Mouse (Mus musculus) G1E (cell line): ENCODE data around the gene Herpud2.

Experiments used
- CTCF ChIP-seq: IDR thresholded peaks from 2 replicates; pipeline ENCODE4 v1.5.1; 2012; ENCODE audit warnings: low read depth, low read length, inconsistent platforms, mixed read lengths
- GATA1 ChIP-seq: IDR thresholded peaks from 2 replicates; pipeline ENCODE4 v1.6.1; 2012; ENCODE audit warnings: borderline replicate concordance, low read length, inconsistent platforms, mixed read lengths
- GATA2 ChIP-seq: IDR thresholded peaks from 2 replicates; pipeline ENCODE4 v1.6.1; 2012; ENCODE audit warnings: low read depth, low read length, inconsistent platforms, borderline replicate concordance
- POLR2AphosphoS5 ChIP-seq: IDR thresholded peaks from 2 replicates; pipeline ENCODE4 v1.6.1; 2012; ENCODE audit warnings: low read depth, low read length, inconsistent platforms; ENCODE audit not compliant: insufficient replicate concordance
- TAL1 ChIP-seq: conservative IDR thresholded peaks from 2 replicates; pipeline ENCODE4 v1.6.1; 2012; ENCODE audit warnings: low read depth, low read length, inconsistent platforms, mixed read lengths

DNA sequence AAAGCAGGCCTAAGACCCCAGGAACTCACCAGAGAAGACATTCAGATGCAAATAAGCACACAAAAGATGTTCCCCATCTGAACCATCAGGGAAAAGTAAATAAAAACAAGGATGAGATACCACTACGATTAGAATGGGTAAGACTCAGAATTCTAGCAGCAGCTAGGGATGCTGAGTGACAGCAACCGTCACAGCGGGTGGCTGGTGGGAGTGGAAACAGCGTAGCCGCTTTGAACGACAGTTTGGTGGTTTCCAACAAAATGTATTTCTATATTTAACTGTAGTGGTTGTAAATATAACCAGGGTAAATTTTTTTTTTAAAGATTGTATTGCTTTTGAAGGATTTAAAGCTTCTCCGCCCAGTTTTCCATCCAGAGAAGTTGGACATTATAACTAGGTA, 34.2 kb upstream of the Herpud2 start:
- TF ChIP-seq CTCF (no peak), TAL1 (no peak), GATA1 (no peak), GATA2 (no peak), POLR2AphosphoS5 (no peak)
